Mouse (Mus musculus) myocyte (in vitro differentiated cells): ENCODE measurements around the gene Nemp2. TPM values are rescaled to one million over a fixed set of nuclear protein-coding genes. Genes with fewer than 3 reads are reported as not detected.

Experiments
- H3K27me3 ChIP-seq: one replicate; pipeline ENCODE4 v1.6.1; 2011; ENCODE audit not compliant: control insufficient read depth, insufficient read depth, insufficient read length
- H3K36me3 ChIP-seq: one replicate; pipeline ENCODE4 v1.6.1; 2011; ENCODE audit not compliant: control insufficient read depth, insufficient read depth
- H3K4me2 ChIP-seq: one replicate; pipeline ENCODE4 v1.6.1; 2011; ENCODE audit warnings: low read depth, control low read depth
- H3K4me3 ChIP-seq: one replicate; pipeline ENCODE4 v1.5.1; 2011; ENCODE audit warnings: mild to moderate bottlenecking, control low read depth, moderate library complexity
- H3K79me2 ChIP-seq: one replicate; pipeline ENCODE4 v1.6.1; 2011; ENCODE audit not compliant: control insufficient read depth, insufficient read depth
- H3ac ChIP-seq: one replicate; pipeline ENCODE4 v1.6.1; 2011; ENCODE audit not compliant: control insufficient read depth, insufficient read length
- CEBPB ChIP-seq: IDR thresholded peaks from 2 replicates; pipeline ENCODE4 v1.6.1; 2011; ENCODE audit warnings: mild to moderate bottlenecking, moderate library complexity; ENCODE audit not compliant: poor library complexity, insufficient read depth, severe bottlenecking
- E2F4 ChIP-seq: IDR thresholded peaks from one replicate; pipeline ENCODE4 v1.6.1; 2011; ENCODE audit warnings: mild to moderate bottlenecking, control low read depth, moderate library complexity; ENCODE audit not compliant: insufficient read depth
- MAX ChIP-seq: IDR thresholded peaks from one replicate; pipeline ENCODE4 v1.6.1; 2011; ENCODE audit warnings: low read depth, mild to moderate bottlenecking, control low read depth
- MYOD1 ChIP-seq, 3 experiments: IDR thresholded peaks; one replicate each; pipeline ENCODE4 v1.6.1; 2011; ENCODE audit warnings: control low read depth in 2 of 3, low read depth in 2 of 3, mild to moderate bottlenecking in 2 of 3, moderate library complexity in 1 of 3; ENCODE audit not compliant: insufficient read length in 2 of 3, control insufficient read depth in 1 of 3
- MYOG ChIP-seq, 3 experiments: IDR thresholded peaks; one replicate each; pipeline ENCODE4 v1.6.1; 2011; ENCODE audit warnings: control low read depth in 2 of 3, low read depth in 2 of 3, mild to moderate bottlenecking in 2 of 3; ENCODE audit not compliant: insufficient read length in 2 of 3, control insufficient read depth in 1 of 3, insufficient read depth in 1 of 3
- POLR2A ChIP-seq: IDR thresholded peaks from one replicate; pipeline ENCODE4 v1.6.1; 2011; ENCODE audit warnings: low read depth, mild to moderate bottlenecking, control low read depth, moderate library complexity; ENCODE audit not compliant: insufficient read length
- POLR2AphosphoS2 ChIP-seq: IDR thresholded peaks from one replicate; pipeline ENCODE4 v1.6.1; 2011; ENCODE audit warnings: low read depth, control low read depth; ENCODE audit not compliant: insufficient read length
- REST ChIP-seq: IDR thresholded peaks from one replicate; pipeline ENCODE4 v1.6.1; 2011; ENCODE audit warnings: mild to moderate bottlenecking, control low read depth, moderate library complexity; ENCODE audit not compliant: insufficient read depth, insufficient read length
- SRF ChIP-seq: IDR thresholded peaks from one replicate; pipeline ENCODE4 v1.6.1; 2011; ENCODE audit warnings: low read depth; ENCODE audit not compliant: control insufficient read depth, insufficient read length
- TCF12 ChIP-seq: IDR thresholded peaks from one replicate; pipeline ENCODE4 v1.6.1; 2011; ENCODE audit warnings: mild to moderate bottlenecking, control low read depth; ENCODE audit not compliant: poor library complexity, insufficient read depth, severe bottlenecking
- TCF3 ChIP-seq: IDR thresholded peaks from one replicate; pipeline ENCODE4 v1.6.1; 2011; ENCODE audit warnings: low read depth, control low read depth; ENCODE audit not compliant: insufficient read length
- USF1 ChIP-seq: IDR thresholded peaks from one replicate; pipeline ENCODE4 v1.6.1; 2011; ENCODE audit warnings: low read depth, mild to moderate bottlenecking, control low read depth, moderate library complexity
- polyA plus RNA-seq: library from polyadenylated mRNA; unstranded; fragments of >200 nt; fragmentation: generic; extraction: Trizol; gene quantifications from one replicate; pipeline ENCODE4 v1.2.1, GENCODE M21; 2012; ENCODE audit warnings: missing spikeins

Nemp2 gene
- polyA plus RNA-seq, 1 experiment = 1.2 TPM

- Histone ChIP-seq H3K4me3 (no peak overlapping the region), H3ac (no peak overlapping the region), H3K36me3 (no peaks in the 10 kb centered on the region), H3K4me2 (no peak overlapping the region), H3K27me3 (no peaks in the 10 kb centered on the region), H3K79me2 (no peaks in the 10 kb centered on the region)
- TF ChIP-seq MYOD1 (IDR thresholded peaks at IDR 0.05; ENCODE audit: control insufficient read depth in 1 of 3, insufficient read length in 2 of 3, low read depth in 2 of 3) (no peak), POLR2A (no peak), POLR2AphosphoS2 (no peak), USF1 (no peak), SRF (no peak), REST (no peak), MAX (no peak), TCF12 (no peak), E2F4 (no peak), MYOG (IDR thresholded peaks at IDR 0.05; ENCODE audit: control insufficient read depth in 1 of 3, insufficient read depth in 1 of 3, insufficient read length in 2 of 3, low read depth in 2 of 3) (no peak), TCF3 (no peak)
Measured at GRCm38 (mm10) chr1:52638101-52638500, 7.6 kb downstream of the Nemp2 start.

GRCm38 (mm10) chr1:52639090-52639489 lies 8.6 kb downstream of the Nemp2 start:
- Histone ChIP-seq H3K36me3 (no peaks in the 10 kb centered on the region), H3K4me2 (no peak overlapping the region), H3K27me3 (no peaks in the 10 kb centered on the region), H3K4me3 (no peak overlapping the region), H3K79me2 (no peaks in the 10 kb centered on the region), H3ac (no peak overlapping the region)
- TF ChIP-seq MYOG (IDR thresholded peaks at IDR 0.05; ENCODE audit: control insufficient read depth in 1 of 3, insufficient read depth in 1 of 3, insufficient read length in 2 of 3, low read depth in 2 of 3) = no peak
- TF ChIP-seq REST = no peak
- no peak for TF ChIP-seq MYOD1 (IDR thresholded peaks at IDR 0.05; ENCODE audit: control insufficient read depth in 1 of 3, insufficient read length in 2 of 3, low read depth in 2 of 3)
- no peak for TF ChIP-seq MAX
- TF ChIP-seq TCF3 = no peak

- Histone ChIP-seq H3K4me2 (no peak overlapping the region), H3K4me3 (no peak overlapping the region), H3K79me2 (no peaks in the 10 kb centered on the region), H3K36me3 (no peaks in the 10 kb centered on the region), H3ac (no peak overlapping the region), H3K27me3 (no peaks in the 10 kb centered on the region)
- TF ChIP-seq USF1 = no peak
- TF ChIP-seq POLR2A = no peak
- no peak for TF ChIP-seq TCF3
- TF ChIP-seq TCF12 = no peak
- TF ChIP-seq SRF = no peak
- no peak for TF ChIP-seq E2F4
- TF ChIP-seq CEBPB = no peak
- no peak for TF ChIP-seq MAX
- no peak for TF ChIP-seq MYOG (IDR thresholded peaks at IDR 0.05; ENCODE audit: control insufficient read depth in 1 of 3, insufficient read depth in 1 of 3, insufficient read length in 2 of 3, low read depth in 2 of 3)
- no peak for TF ChIP-seq MYOD1 (IDR thresholded peaks at IDR 0.05; ENCODE audit: control insufficient read depth in 1 of 3, insufficient read length in 2 of 3, low read depth in 2 of 3)
Measured at GRCm38 (mm10) chr1:52640266-52640665, 9.8 kb downstream of the Nemp2 start.

- no peaks in the 10 kb centered on the region for H3K36me3 ChIP-seq
- no peaks in the 10 kb centered on the region for H3K27me3 ChIP-seq
- no peak overlapping the region for H3K4me2 ChIP-seq
- no peak overlapping the region for H3K4me3 ChIP-seq
- no peak overlapping the region for H3ac ChIP-seq
- no peak for TF ChIP-seq MYOD1 (IDR thresholded peaks at IDR 0.05; ENCODE audit: control insufficient read depth in 1 of 3, insufficient read length in 2 of 3, low read depth in 2 of 3)
- TF ChIP-seq POLR2A = no peak
- no peak for TF ChIP-seq SRF
- no peak for TF ChIP-seq MYOG (IDR thresholded peaks at IDR 0.05; ENCODE audit: control insufficient read depth in 1 of 3, insufficient read depth in 1 of 3, insufficient read length in 2 of 3, low read depth in 2 of 3)
- TF ChIP-seq REST = no peak
- TF ChIP-seq POLR2AphosphoS2 = no peak
- no peak for TF ChIP-seq CEBPB
- TF ChIP-seq E2F4 = no peak
- TF ChIP-seq MAX = no peak
- no peak for TF ChIP-seq TCF3
- no peak for TF ChIP-seq TCF12
- no peak for TF ChIP-seq USF1
- H3K79me2 ChIP-seq = no peaks in the 10 kb centered on the region
Measured at GRCm38 (mm10) chr1:52640736-52641135, 10.2 kb downstream of the Nemp2 start.
